Mouse (Mus musculus) olfactory bulb, adult 2 months (tissue): ENCODE data around the gene Hist1h4h.

ENCODE experiments used
- CTCF ChIP-seq: fragments of 200-500 bp; IDR thresholded peaks from 2 replicates; pipeline ENCODE4 v1.5.1; 2012; ENCODE audit warnings: low read depth, mild to moderate bottlenecking, low read length, moderate library complexity; ENCODE audit not compliant: insufficient read depth
- POLR2A ChIP-seq: fragments of 200-500 bp; IDR thresholded peaks from 2 replicates; pipeline ENCODE4 v1.6.1; 2012; ENCODE audit warnings: mild to moderate bottlenecking, low read depth, low read length, moderate library complexity; ENCODE audit not compliant: insufficient read depth

GRCm38 (mm10) chr13:23537006-23537710, 6.3 kb downstream of the Hist1h4h start:
- no peak for TF ChIP-seq CTCF
- TF ChIP-seq POLR2A = no peak
